Mouse (Mus musculus): Measurements from ENCODE around the gene Dgkz.

GRCm38 (mm10) chr2:92014891-92015290, 39.2 kb upstream of the Dgkz start:
- no peak for TF ChIP-seq CHD2 (IDR thresholded peaks at IDR 0.05; ENCODE audit: low read depth, low read length)
- no peak for TF ChIP-seq ZNF384 (IDR thresholded peaks at IDR 0.05; ENCODE audit: low read depth, low read length)
- TF ChIP-seq MAFK (IDR thresholded peaks at IDR 0.05; ENCODE audit: insufficient read depth, low read depth, low read length) = no peak
- no peak for TF ChIP-seq ZC3H11A (IDR thresholded peaks at IDR 0.05; ENCODE audit: borderline replicate concordance, low read depth, low read length)
- no peak for TF ChIP-seq HCFC1 (IDR thresholded peaks at IDR 0.05; ENCODE audit: borderline replicate concordance, insufficient read depth, low read length)

Data from ES-E14 (cell line).